Mouse (Mus musculus) heart, adult 11 months (tissue): Measurements from ENCODE around the gene Wdr41.

ENCODE experiments used
- DNase-seq: peaks from one replicate; pipeline ENCODE4 v3.0.0; 2022

The Wdr41 gene

GRCm38 (mm10) chr13:95038200-95038599, 62.1 kb downstream of the Wdr41 start:
- peak; percentile 25 for DNase-seq

GRCm38 (mm10) chr13:95040140-95040738, 64.1 kb downstream of the Wdr41 start:
- no peak for DNase-seq

GRCm38 (mm10) chr13:95044108-95044507, 68.0 kb downstream of the Wdr41 start:
- peak; percentile 73 for DNase-seq

- peak; percentile 79 for DNase-seq
Observed at GRCm38 (mm10) chr13:95050398-95050797, 74.3 kb downstream of the Wdr41 start.

- DNase-seq: peak; percentile 78
Observed at GRCm38 (mm10) chr13:95052421-95052820, 76.3 kb downstream of the Wdr41 start.

GRCm38 (mm10) chr13:95055742-95056388, 79.7 kb downstream of the Wdr41 start:
- peak; percentile 13 for DNase-seq

GRCm38 (mm10) chr13:95056501-95057280, 80.5 kb downstream of the Wdr41 start:
- peak; percentile 86 for DNase-seq

- peak; percentile 52 for DNase-seq
Observed at GRCm38 (mm10) chr13:95058885-95059284, 82.7 kb downstream of the Wdr41 start.

- DNase-seq: peak; percentile 43
Observed at GRCm38 (mm10) chr13:95063390-95064017, 87.4 kb downstream of the Wdr41 start.

GRCm38 (mm10) chr13:95067854-95068253, 91.7 kb downstream of the Wdr41 start:
- peak; percentile 78 for DNase-seq

GRCm38 (mm10) chr13:95070268-95070667, 94.1 kb downstream of the Wdr41 start:
- peak; percentile 21 for DNase-seq
